12 mouse cellular contexts compared by ENCODE assay signal in genomic region chr6:46704293-46705170, GRCm38 (mm10).
A peak's percentile ranks its signal among the peaks of the same experiment; 100 is the strongest.
DNase-seq lines count a peak whose midpoint lies in the region; ATAC-seq and TF ChIP-seq lines count a peak whose summit lies in the region.
"Had no signal": no experiment of that assay in that cellular context is flagged by ENCODE, and none has a peak within 500 bp of the region (broad histone marks: within the 10 kb centered on the region; RNA-seq: fewer than 3 reads in every experiment).

No protein-coding gene starts in this region.

- no peak overlapping the region for H3K9ac ChIP-seq in forebrain, embryonic 13.5 days
- H3K9ac ChIP-seq in forebrain, embryonic 11.5 days (ENCODE audit: low read length), result no peak overlapping the region
- no peak overlapping the region for H3K9ac ChIP-seq in stomach, postnatal 0 days (ENCODE audit: low read length)
- H3K9ac ChIP-seq: liver, embryonic 15.5 days had no signal

- 64% methylated on average over 7 of the region's 7 CpGs for WGBS in forebrain, embryonic 13.5 days
- 79% methylated on average over 7 of the region's 7 CpGs for WGBS in forebrain, embryonic 11.5 days
- WGBS in stomach, postnatal 0 days, result 57% methylated on average over 7 of the region's 7 CpGs

- no peak overlapping the region for H3K27ac ChIP-seq in forebrain, embryonic 13.5 days
- no peak overlapping the region for H3K27ac ChIP-seq in forebrain, embryonic 11.5 days (ENCODE audit: low read depth, low read length)
- no peak overlapping the region for H3K27ac ChIP-seq in stomach, postnatal 0 days (replicated peaks)
- H3K27ac ChIP-seq: liver, embryonic 15.5 days had no signal

- no peaks in the 10 kb centered on the region for H3K9me3 ChIP-seq in forebrain, embryonic 13.5 days (replicated peaks)
- H3K9me3 ChIP-seq in forebrain, embryonic 11.5 days (ENCODE audit: control insufficient read depth, low read length), result no peaks in the 10 kb centered on the region
- H3K9me3 ChIP-seq in stomach, postnatal 0 days (ENCODE audit: control insufficient read depth, low read length), result no peaks in the 10 kb centered on the region
- H3K9me3 ChIP-seq: liver, embryonic 15.5 days had no signal

- no peak overlapping the region for H3K4me2 ChIP-seq in forebrain, embryonic 13.5 days
- no peak overlapping the region for H3K4me2 ChIP-seq in forebrain, embryonic 11.5 days (ENCODE audit: low read depth, low read length, severe bottlenecking)
- no peak overlapping the region for H3K4me2 ChIP-seq in stomach, postnatal 0 days (replicated peaks; ENCODE audit: low read depth)
- H3K4me2 ChIP-seq: liver, embryonic 15.5 days had no signal

- no peaks in the 10 kb centered on the region for H3K27me3 ChIP-seq in forebrain, embryonic 13.5 days
- H3K27me3 ChIP-seq in forebrain, embryonic 11.5 days (ENCODE audit: control insufficient read depth, insufficient read depth, low read length), result no peaks in the 10 kb centered on the region
- no peaks in the 10 kb centered on the region for H3K27me3 ChIP-seq in stomach, postnatal 0 days (ENCODE audit: control insufficient read depth, insufficient read depth, low read length)
- H3K27me3 ChIP-seq: liver, embryonic 15.5 days had no signal

- no peak overlapping the region for H3K4me3 ChIP-seq in forebrain, embryonic 13.5 days
- no peak overlapping the region for H3K4me3 ChIP-seq in forebrain, embryonic 11.5 days (ENCODE audit: low read depth, low read length)
- H3K4me3 ChIP-seq in stomach, postnatal 0 days (ENCODE audit: low read depth, low read length), result no peak overlapping the region
- H3K4me3 ChIP-seq: liver, embryonic 15.5 days had no signal

- no peak for TF ChIP-seq EP300 in stomach, postnatal 0 days (optimal IDR thresholded peaks at IDR 0.05)

- no peak for DNase-seq in forebrain, embryonic 11.5 days (ENCODE audit: low spot score)
- peak; percentile 10 to 12 for DNase-seq in frontal cortex, postnatal 10 days (ENCODE audit: low spot score in 2 of 2)
- peak; percentile 11 to 50 for DNase-seq in layer of hippocampus, postnatal 25 days (ENCODE audit: extremely low spot score in 1 of 2, low spot score in 1 of 2)
- DNase-seq in right cerebral cortex, postnatal 14 days, result peak; percentile 25
- DNase-seq in thymus, postnatal 14 days, result no peak
- DNase-seq in stomach, postnatal 0 days (ENCODE audit: low spot score), result no peak
- no peak for DNase-seq in adrenal gland, postnatal 36 days
- DNase-seq: gastrocnemius, postnatal 36 days; kidney, adult 2 months; spleen, adult 18-20 months had no signal

- H3K36me3 ChIP-seq in forebrain, embryonic 13.5 days (ENCODE audit: poor library complexity, severe bottlenecking), result no peaks in the 10 kb centered on the region
- no peaks in the 10 kb centered on the region for H3K36me3 ChIP-seq in forebrain, embryonic 11.5 days (ENCODE audit: control insufficient read depth, insufficient read depth, low read length)
- H3K36me3 ChIP-seq in stomach, postnatal 0 days (ENCODE audit: control insufficient read depth, insufficient read depth, low read length), result no peaks in the 10 kb centered on the region
- H3K36me3 ChIP-seq: liver, embryonic 15.5 days had no signal

- TF ChIP-seq CTCF in stomach, postnatal 0 days (IDR thresholded peaks at IDR 0.05; ENCODE audit: low read depth), result no peak

- H3K4me1 ChIP-seq in forebrain, embryonic 13.5 days, result no peaks in the 10 kb centered on the region
- no peaks in the 10 kb centered on the region for H3K4me1 ChIP-seq in forebrain, embryonic 11.5 days (replicated peaks; ENCODE audit: control insufficient read depth, insufficient read depth, low read length)
- H3K4me1 ChIP-seq in stomach, postnatal 0 days (replicated peaks; ENCODE audit: control insufficient read depth, insufficient read depth), result no peaks in the 10 kb centered on the region
- H3K4me1 ChIP-seq: liver, embryonic 15.5 days had no signal

- peak; percentile 78 for ATAC-seq in forebrain, embryonic 13.5 days
- ATAC-seq in forebrain, embryonic 11.5 days (replicated peaks; ENCODE audit: low FRiP score), result no peak
- no peak for ATAC-seq in stomach, postnatal 0 days (ENCODE audit: low FRiP score, low TSS enrichment)

Comparison
In these comparisons a context has a peak if more than half of its experiments do, and no peak if none do; other contexts are left out.
1. DNase-seq: peak in frontal cortex, postnatal 10 days (2 of 2), layer of hippocampus, postnatal 25 days (2 of 2) and right cerebral cortex, postnatal 14 days (single experiment); none in forebrain, embryonic 11.5 days (single experiment), thymus, postnatal 14 days (single experiment), stomach, postnatal 0 days (single experiment) and adrenal gland, postnatal 36 days (0 of 2).